Mouse (Mus musculus) frontal cortex, postnatal 25 days (tissue): ENCODE measurements at regions not wholly inside any gene's neighbourhood (a gene's known extent, or its start where the extent isn't known, plus 50 kb on each side); places are given as distances from the start of the nearest gene placed in this dataset.

Source experiments
- DNase-seq, 2 experiments: peaks; one replicate each; pipeline ENCODE4 v3.0.0; 2022; ENCODE audit warnings: low spot score in 2 of 2

DNA sequence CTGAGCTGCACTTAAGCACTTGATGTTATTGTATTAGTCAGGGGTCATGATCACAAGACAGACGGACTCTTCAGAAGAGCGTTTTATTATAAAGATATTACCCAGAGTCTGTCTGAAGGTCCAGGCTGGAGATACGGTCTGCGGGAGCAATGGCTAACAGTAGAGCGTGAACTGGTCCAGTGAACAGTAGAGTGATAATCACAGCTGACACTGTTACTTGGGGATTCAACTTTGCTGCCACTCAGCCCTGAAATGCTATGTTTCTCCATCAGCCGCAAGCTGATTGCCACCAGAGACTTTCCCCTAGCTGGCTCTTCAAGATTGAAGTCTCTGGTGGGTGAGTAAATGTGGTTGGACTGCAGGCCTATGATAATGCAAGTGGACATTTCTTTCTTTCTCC lies 133.1 kb upstream of the Zc3h12c start:
- DNase-seq, result no peak

DNA sequence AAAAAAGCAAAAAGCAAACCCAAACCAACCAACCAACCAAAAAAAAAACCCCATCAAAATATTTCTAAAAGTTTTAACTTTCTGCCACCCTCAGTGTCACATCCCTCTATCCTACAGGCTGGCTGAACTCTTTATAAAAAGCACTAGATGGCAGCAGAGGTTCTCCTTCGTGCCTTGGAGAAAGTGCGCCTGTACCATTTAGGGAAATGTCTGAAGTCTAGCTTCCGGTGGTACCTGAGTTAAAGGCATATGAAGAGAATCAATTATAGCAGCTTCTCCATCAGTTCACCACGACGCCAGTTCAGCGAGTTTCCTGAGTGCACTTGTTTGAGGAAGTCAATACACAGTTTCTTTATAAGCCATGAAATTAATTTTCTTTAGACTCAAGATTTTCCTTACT lies 130.0 kb upstream of the Zc3h12c start:
- DNase-seq, result peak in 1 of 2 experiments; percentile 29

DNA sequence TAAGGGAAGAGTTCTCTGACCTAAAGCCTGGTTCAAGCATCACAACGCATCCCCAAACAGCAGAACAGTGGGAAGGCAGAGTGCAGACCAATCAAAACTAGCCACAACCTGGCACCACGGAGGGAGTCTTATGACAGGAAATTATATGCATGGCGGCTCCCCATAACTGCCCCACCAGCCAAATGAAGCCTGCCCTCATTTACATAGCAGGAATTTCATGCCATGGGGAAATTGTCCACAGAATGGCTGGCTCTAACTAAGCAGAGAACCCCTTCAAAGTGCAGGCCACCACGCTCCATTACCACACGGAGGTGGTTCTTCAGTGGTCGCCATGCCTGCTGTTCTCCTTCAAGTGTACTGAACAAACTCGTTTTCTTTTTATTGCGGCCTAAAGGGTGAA lies 126.3 kb upstream of the Zc3h12c start:
- DNase-seq, result no peak

DNA sequence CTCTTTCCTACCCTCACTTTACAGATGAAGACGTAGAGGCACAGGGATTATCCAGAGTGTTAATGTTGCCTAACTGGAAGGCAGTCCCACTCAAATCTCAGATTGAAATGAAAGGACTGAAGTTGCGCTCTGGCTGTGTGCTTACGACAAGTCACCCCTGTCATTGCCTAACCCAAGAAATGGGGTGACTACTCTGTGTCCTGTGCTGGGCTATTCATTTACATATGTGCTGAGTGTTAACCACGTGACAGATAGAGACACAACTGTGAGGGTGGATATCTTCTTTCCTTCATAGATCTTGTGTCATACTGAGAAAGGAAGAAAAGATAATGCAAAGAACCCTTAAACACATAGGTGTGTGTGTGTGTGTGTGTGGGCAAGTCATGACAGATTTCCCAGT lies 120.7 kb upstream of the Zc3h12c start:
- DNase-seq, result no peak

DNA sequence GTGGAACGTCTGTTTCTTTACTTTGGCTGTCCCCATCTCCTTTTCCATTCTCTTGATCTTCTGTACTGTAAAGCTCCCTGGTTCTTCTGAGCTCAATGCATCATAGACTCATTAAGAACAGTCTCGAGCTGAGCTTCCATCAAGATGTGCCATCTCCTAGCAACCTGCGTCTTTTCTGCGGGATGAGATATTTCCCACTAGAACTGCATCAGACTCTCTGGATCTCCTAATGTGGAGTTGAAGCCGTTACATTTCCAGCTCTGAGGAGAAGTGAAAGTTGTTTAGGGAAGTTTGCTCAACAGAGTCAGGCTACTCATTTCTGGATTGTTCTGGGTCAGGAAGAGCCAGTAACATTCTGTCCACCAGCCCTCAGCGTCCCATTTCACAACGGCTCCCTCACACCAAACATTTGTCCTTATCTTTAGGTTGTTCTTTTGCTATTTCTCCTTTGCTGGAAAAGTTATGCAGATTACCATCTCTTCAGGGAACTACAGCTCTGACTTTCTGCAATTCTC lies 119.4 kb upstream of the Zc3h12c start:
- no peak for DNase-seq

DNA sequence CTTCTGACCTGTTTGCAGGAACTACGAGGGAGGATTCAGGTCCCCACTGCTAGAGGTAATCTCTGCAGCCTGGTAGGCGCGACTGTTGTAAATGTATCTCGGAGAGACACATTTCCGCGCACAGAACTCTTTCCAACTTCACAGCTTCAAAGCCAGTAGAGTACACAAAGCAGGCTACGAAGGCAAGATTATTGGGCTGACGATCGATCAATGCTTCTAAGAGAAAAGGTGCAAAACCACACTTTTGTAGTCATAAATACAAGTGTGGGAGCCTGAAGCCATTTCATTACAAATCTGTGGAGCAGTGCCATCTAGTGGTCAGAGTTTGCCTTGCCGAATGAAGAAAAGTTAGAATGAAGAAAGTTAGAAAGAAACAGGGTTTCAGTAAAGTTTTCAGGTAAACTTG lies 118.9 kb upstream of the Zc3h12c start:
- DNase-seq, result peak; percentile 37 to 59

DNA sequence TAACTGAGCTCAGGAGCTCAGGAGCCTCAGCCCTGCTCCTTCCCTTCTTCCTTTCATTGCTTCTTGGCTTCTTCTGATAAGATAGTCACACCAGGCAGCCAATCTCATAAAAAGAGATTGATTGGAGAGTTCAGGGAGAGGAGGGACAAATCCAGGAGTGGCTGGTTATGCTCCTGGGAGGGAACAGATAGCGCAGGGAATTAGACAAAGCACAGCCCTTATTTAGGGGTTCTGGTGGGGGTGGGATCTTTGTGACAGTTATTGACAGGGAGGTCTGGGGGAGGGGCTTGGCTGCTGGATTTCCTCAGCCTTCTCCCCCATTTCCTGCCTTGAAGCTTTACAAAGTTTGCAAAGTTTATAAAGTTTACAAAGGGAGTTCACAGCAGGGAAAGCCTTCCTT lies 117.7 kb upstream of the Zc3h12c start:
- DNase-seq, result no peak

DNA sequence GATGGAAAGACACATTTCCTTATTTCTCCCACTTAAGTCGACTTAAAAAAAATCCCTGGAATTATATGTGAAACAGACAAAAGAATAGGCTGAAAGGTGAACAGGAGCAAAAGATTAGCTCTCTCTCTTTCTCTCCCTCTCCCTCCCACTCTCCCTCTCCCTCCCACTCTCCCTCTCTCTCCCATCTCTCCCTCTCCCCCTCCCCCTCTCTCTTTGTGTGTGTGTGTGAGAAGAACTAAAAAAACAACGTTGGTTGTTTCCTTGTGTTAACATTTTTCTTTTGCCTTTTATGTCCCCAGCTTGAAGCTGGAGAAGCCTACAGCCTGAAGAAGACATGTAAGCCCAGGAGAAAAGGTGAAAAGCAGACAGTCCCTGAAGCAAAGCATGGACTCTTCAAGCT lies 115.2 kb upstream of the Zc3h12c start:
- DNase-seq, result no peak

DNA sequence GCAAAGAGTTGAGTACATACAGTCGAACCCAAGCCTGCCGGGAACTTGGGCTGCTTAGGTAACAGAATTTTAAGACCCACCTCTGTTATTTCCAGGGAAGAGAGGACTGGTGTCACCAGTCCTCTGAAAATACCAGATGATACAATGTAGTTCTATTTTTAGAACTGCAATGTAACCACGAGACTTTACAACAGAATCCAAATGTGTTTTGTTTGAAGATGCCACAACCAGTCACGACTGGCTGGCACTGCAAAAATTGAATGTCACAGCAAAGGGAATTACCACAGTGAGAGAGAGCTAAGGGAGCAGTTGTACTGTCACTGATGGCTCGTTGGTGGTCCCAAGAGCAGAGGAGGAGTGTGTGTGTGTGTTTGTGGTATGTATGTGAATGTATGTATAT lies 112.6 kb upstream of the Zc3h12c start:
- DNase-seq, result no peak

DNA sequence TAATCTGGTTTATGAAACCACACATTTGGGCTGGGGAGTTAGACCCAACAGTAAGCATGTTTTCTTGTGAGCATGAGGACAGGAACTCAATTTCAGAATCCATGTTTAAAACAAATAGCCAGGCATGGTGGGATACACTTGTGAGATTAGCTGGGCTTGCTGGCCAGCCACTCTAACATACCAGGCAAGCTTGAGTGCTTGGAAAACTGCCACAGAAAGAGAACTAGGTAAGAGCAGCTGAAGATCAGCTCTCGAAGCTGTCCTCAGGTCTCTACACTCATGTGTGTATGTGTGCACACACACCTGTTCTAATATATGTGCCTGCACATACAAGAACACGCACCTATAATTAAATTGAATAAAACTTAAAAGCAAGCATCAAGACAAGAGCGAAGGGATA lies 112.2 kb upstream of the Zc3h12c start:
- DNase-seq, result no peak

DNA sequence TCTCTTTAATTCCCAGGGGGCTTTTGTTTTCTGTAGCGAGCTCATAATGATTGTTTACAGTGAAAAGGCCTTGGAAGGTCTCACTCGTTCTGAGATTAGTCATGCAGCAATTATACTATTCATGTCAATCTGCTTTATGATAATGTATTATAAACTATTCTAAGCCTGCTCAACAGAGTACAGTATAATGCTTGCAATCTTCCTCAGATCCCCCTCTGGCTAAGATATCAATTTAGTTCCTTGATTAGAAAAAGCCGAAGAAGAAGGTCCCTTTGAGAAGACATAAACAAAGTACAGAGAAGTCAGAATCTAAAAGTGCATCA lies 110.3 kb upstream of the Zc3h12c start:
- no peak for DNase-seq

DNA sequence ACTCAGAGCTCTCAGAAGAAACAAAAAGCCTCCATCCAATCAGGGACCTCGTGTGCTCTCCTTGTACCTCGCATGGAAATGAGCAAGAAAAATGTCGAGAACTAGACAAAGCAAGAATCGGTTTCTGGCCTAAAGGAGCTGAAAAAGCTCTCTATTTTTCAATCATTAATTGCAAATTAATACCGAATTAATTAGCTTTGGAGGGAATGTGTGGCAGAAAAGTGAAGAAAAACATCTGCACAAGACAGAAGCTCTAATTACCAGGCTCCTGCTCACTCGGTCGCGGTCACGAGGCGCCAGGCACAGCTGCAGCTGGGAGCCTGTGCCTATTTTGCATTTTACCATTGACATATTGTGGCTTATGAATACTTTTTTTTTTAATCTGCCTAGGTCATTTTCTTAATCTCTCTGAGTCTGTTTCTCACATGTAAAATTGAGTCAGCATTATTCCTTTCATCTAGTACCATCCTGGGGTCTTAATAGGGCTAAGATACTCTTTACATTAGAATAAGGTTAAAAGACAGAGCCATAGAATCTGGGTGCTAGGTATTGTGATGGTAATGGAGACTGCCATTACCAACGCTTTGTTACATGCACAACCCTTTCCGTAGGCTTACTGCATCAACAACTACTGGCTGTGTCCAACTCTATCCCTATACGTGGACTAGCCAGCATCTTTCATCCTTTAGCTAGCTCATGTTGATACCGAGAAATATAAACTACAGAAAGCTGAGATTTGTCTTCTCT lies 109.8 kb upstream of the Zc3h12c start:
- no peak for DNase-seq

DNA sequence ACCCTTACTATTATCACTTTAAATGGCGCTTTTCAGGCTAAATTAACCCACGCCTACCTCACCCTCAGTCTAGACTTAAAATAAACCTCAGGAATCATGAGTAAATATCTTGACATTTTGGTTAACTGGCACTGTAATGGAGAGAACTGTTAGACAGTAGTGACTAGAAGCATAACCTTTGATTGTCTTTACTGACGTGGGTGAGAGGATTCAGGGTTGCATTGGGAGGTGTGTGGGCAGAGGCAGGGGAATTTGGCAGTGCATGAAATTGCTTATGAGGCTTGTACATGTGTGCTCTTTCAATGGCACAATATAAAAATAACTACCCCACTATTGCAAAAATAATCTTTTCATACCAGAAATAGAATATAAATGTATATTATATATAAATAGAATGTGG lies 105.6 kb upstream of the Zc3h12c start:
- no peak for DNase-seq

DNA sequence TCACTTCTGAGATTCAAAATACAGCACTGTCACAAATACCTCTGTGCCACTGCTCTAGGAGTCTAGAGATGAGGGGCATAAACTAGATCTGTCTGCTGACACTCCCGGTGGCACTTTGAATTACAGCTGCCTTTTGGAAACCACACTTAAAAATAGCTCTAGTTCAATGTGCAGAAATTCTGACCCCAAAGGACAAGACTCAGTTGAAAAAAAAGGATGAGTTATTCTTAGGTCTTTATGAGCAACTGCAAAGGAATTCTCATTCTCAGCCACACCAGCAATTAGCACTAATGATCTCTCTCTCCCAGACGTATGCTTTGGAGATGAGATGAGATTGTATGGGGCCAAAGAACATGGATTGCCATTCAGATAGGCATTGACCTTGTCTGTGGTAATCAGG lies 104.3 kb upstream of the Zc3h12c start:
- no peak for DNase-seq

DNA sequence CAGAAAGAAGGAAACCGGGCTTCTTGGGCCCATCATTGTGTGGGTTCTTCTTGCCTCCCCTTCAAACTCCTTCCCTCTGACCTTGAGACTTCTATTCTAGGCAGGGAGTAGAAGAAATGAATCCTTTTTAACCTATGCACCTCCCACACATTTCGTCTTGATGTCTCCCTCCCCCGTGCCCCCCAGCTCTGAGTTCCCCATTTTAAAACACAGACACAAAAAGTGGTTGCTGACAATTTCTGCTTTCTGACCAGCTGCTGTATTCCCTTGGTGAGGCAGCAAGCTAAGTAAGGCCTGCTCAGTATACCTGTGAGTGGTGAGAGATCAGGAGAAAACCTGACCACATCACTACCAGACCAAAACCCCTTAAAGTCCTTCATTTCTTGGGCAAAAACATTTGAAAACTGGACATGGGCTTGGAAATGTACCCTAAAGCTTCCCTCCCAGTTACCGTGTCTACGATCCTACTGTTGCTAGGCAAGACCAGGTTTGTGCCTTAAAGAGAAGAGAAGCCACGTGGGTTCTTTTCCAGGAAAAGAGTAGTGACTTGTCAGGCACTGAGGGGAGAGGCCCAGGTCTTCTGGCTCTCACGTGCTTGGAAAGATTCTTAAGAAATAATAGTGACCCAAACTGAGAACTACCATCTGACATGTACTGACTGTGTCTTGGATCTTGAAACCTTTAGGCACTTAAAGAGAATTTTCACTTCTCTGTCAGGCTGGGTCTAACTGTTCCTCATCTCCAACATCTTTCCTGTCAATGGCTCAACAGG lies 103.2 kb upstream of the Zc3h12c start:
- no peak for DNase-seq

DNA sequence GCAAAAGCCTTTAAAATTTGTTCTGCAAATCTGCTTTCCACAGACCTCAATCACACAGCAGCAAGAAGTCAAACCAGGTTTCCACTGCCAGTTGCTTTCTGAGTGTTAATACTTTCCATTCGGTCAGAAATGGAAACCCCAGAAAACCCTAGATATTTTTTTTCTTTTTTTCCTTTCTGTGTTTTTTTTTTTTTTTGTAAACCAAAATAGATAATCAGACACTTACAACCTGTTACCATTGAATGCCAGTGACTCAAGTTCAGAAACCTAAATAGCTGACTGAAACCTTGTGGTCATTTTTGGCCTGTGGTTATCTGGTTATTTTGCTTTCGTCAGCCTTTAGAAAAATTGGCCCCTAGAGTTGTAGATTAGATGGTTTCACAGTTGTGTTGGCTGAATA lies 93.2 kb upstream of the Zc3h12c start:
- no peak for DNase-seq

DNA sequence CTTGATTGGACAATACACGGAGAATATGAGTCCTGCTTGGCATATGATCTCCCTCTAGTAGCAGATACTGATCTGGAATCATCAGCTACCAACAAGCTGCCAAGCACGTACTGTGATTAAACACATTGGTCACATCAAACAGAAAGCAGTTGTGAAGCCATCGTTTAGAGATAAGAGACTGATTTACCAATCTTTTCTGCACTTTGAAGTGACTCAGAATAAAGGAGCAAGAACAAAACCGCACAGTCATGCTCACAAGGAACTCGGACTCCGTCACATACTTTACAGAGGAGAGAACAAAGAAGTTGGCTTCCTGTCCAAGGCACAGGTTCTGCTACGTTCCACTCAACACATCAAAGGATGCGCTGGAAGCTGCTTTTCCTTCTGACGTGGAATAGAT lies 91.1 kb upstream of the Zc3h12c start:
- DNase-seq, result no peak

DNA sequence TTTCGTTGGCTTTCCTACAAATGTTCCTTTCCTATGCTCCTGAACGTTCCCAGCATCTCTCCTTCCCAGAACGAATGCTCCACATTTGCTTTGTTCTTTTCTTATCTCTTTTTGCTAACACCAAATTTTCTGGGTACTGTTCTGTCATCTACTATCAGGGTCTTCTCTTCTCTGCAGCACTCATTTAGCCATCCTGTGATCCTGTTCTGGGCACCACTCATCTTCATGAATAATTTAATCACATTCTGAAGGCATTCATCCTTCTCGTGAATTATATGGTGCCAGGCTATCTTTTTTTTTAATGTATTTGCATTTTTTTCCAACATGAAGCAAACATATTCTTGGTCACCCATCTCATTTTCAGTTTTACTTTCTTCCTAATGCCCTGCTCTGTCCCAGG lies 87.3 kb upstream of the Zc3h12c start:
- DNase-seq, result no peak

DNA sequence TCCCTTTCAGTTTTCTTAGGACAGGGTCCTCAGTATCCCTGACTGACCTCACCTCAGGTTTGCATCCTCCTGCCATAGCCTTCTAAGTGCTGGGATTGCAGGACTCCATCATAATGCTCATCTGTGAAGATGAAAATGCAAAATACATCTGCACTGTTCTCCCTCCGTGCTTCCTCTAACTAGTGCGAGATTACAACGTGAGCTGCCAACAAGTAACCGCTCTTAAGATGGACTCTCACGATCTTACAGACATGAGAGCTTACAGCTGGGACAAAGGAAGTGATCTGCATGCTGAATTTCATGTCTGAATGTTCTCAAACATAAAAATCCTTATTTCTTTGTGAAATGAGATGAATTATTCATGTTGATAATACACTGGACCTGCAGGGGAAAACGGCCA lies 86.1 kb upstream of the Zc3h12c start:
- no peak for DNase-seq

DNA sequence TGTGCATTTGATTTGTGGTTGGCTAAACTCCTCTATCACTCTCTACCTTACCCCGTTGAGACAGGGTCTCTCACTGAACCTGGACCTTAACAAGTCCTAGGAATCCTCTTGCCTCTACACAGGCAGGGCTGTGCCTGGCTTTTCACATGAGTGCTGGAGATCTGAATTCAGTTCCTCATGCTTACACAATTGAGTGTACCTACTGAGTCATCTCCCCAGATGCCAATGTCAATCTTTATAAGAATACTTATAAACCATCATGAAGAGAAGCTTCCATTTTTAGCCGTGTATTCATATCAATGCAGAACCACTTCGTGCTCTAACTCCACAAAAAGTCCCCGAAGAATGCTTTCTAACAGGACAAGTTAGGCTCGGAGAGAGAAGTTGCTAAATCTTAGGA lies 83.1 kb upstream of the Zc3h12c start:
- no peak for DNase-seq

DNA sequence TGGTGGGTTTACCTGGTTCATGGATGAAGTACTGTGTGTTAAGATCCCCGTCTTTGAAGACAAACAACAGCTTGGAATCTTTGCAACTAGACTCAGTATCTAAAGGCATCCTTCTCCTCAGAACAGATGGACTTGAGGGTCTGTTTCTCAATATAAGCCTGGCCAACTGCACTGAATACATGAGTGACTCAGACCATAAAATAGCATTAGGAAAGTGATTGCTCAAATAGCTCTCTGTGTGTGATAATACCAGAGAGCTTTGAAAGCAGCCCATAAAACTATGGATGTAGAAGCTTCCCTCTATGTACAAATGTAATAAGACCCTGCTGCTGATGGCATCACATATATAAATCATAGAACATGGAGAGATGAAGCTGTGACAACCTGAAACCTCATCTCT lies 78.3 kb upstream of the Zc3h12c start:
- no peak for DNase-seq

DNA sequence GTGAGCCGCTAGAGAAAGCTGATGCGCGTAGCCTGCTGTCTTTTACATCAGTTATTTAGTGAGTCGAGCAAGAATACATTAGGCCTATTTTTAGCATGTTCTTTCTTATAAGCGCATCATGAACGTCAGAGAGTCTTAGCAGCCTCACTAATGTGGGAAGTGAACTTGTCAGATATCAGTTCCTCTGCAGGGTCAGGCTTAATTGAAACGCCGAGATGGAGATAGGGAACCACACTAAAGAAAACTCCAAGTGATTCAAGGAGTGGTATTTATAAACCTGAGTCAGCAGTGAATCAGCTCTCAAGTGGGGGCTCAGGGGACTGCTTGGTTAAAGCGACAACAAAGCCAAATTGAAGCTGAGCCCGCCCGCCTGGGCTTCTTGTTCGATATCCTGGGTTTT lies 75.7 kb upstream of the Zc3h12c start:
- peak in 1 of 2 experiments; percentile 17 for DNase-seq

DNA sequence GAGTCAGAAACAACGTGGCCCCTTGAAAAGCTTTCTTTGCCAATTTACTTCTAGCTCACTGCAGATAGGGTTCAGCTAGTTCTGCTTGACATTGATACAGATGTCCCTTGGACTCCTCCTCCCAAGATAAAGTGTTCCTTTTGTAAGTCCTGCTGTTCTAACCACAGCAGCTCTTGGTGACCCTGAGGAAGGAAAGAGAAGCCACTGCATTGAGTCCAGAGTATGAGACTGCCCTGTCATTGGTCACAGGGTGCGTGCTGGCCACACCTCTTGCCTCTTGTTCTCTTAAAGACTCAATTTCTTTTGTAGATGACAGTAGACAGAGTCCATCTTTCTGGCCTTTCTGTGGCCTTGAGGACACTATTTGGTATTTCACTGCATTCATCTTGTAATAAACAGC lies 74.7 kb upstream of the Zc3h12c start:
- no peak for DNase-seq

DNA sequence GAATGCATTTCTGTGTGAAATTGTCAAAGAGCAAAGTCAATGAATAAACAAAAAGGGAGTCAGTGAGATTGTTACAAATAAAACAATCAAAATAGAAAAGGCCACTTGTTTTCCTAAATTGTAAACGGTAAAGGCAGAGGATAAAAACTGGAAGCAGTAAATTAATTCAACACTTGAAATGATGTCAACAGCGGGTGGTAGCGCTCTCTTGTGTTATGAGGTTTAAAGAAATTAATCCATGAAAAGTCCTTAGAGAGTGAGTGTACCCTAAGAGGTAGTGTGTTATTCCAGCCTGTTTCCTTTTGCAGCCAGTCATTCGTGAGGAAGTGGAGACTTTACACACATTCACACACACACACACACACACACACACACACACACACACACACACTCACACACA lies 73.2 kb upstream of the Zc3h12c start:
- DNase-seq, result no peak
